Mouse (Mus musculus) G1E (cell line): ENCODE measurements around the gene Lamc1. TPM values are rescaled to one million over a fixed set of nuclear protein-coding genes. Genes with fewer than 3 reads are reported as not detected.

Experiments used
- ATAC-seq: 2 replicates; pipeline ENCODE4 v1.8.0; 2016; ENCODE audit warnings: mild to moderate bottlenecking; ENCODE audit not compliant: insufficient number of reproducible peaks, poor library complexity, low FRiP score, severe bottlenecking; ENCODE audit errors: extremely low read depth
- DNase-seq: peaks from one replicate; pipeline ENCODE4 v3.0.0; 2012; ENCODE audit warnings: low spot score
- H3K27me3 ChIP-seq: 2 replicates; pipeline ENCODE4 v1.6.1; 2012; ENCODE audit warnings: mild to moderate bottlenecking, low read length, inconsistent platforms; ENCODE audit not compliant: insufficient read depth
- H3K36me3 ChIP-seq: replicated peaks from 2 replicates; pipeline ENCODE3; 2012; ENCODE audit warnings: mild to moderate bottlenecking, inconsistent platforms
- H3K4me1 ChIP-seq: 2 replicates; pipeline ENCODE4 v1.6.1; 2012; ENCODE audit warnings: low read depth, low read length, inconsistent platforms, mixed read lengths; ENCODE audit not compliant: insufficient read depth
- H3K4me3 ChIP-seq: 2 replicates; pipeline ENCODE4 v1.5.1; 2012; ENCODE audit warnings: low read depth, mild to moderate bottlenecking, inconsistent platforms, low read length, moderate library complexity, mixed read lengths
- H3K9me3 ChIP-seq: replicated peaks from 2 replicates; pipeline ENCODE4 v1.6.1; 2012; ENCODE audit warnings: inconsistent platforms
- CTCF ChIP-seq: IDR thresholded peaks from 2 replicates; pipeline ENCODE4 v1.5.1; 2012; ENCODE audit warnings: low read depth, low read length, inconsistent platforms, mixed read lengths
- GATA1 ChIP-seq: IDR thresholded peaks from 2 replicates; pipeline ENCODE4 v1.6.1; 2012; ENCODE audit warnings: borderline replicate concordance, low read length, inconsistent platforms, mixed read lengths
- GATA2 ChIP-seq: IDR thresholded peaks from 2 replicates; pipeline ENCODE4 v1.6.1; 2012; ENCODE audit warnings: low read depth, low read length, inconsistent platforms, borderline replicate concordance
- POLR2AphosphoS5 ChIP-seq: IDR thresholded peaks from 2 replicates; pipeline ENCODE4 v1.6.1; 2012; ENCODE audit warnings: low read depth, low read length, inconsistent platforms; ENCODE audit not compliant: insufficient replicate concordance
- TAL1 ChIP-seq: conservative IDR thresholded peaks from 2 replicates; pipeline ENCODE4 v1.6.1; 2012; ENCODE audit warnings: low read depth, low read length, inconsistent platforms, mixed read lengths
- polyA plus RNA-seq: library from polyadenylated mRNA; stranded (reverse); fragments of >175 nt; gene quantifications from 2 replicates; pipeline ENCODE4 v1.2.3, GENCODE M21; 2012
- total RNA-seq, 2 experiments: library from RNA; stranded (forward) in 1 of 2; stranded (reverse) in 1 of 2; fragments of 200-1000 nt in 1 of 2; fragments of >200 nt in 1 of 2; fragmentation: Nextera tagmentation in 1 of 2; gene quantifications; 2 replicates each; pipeline ENCODE4 v1.2.3; 2014 to 2017

Lamc1 gene
- total and polyA plus RNA-seq, 3 experiments: 19.0 to 81.0 (median 26.1) TPM

DNA sequence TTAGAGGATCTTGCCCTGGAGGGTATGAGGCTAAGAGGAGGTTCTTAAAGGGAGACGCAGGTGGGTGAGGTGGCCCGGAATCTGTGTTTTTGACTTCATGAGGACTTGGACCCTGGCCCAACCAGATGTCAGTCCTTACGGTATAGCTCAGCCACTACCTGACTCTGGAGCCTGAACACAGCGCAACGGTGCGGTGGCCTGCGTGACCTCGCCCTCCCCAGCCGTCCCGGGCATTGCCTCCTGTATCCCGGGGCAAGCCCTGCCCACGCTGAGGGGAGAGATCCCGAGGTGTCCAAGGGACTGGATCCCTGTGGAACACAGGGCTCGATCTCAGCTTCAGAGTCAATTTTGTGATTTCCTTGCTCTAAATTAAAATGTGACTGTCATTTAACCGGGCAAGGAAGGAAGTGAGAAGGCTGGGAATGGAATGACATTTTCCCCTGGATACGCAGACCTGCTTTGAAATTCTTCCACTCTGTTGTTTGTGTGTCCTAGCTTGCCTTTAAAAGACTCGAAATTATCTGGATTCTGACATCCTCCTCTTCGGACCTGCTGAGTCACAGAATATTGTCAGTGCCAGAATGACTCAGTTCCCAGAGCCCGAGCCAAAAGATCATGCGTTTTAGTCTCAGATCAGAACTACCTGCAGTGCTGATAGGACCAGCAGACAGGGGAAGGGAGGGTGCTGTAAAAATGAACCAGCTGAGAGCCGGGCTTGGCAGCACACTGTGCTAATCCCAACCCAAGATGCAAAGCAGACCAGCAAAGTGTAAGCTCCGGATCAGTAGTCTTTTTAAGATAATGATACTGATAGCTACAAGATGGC, 923 bp upstream of the Lamc1 start:
- Histone ChIP-seq H3K36me3 (peaks cover 16% of the 10 kb centered on the region), H3K9me3 (no peaks in the 10 kb centered on the region), H3K4me1 (peaks cover 38% of the 10 kb centered on the region), H3K27me3 (peaks cover 11% of the 10 kb centered on the region), H3K4me3 (peak overlapping the region; percentile 94)
- no peak for TF ChIP-seq GATA2
- TF ChIP-seq CTCF: no peak
- TF ChIP-seq TAL1: no peak
- no peak for TF ChIP-seq POLR2AphosphoS5
- no peak for TF ChIP-seq GATA1
- DNase-seq (peak; percentile 47), ATAC-seq (0 out of 2 replicates have a peak, but pooled peaks have one; percentile 30)

DNA sequence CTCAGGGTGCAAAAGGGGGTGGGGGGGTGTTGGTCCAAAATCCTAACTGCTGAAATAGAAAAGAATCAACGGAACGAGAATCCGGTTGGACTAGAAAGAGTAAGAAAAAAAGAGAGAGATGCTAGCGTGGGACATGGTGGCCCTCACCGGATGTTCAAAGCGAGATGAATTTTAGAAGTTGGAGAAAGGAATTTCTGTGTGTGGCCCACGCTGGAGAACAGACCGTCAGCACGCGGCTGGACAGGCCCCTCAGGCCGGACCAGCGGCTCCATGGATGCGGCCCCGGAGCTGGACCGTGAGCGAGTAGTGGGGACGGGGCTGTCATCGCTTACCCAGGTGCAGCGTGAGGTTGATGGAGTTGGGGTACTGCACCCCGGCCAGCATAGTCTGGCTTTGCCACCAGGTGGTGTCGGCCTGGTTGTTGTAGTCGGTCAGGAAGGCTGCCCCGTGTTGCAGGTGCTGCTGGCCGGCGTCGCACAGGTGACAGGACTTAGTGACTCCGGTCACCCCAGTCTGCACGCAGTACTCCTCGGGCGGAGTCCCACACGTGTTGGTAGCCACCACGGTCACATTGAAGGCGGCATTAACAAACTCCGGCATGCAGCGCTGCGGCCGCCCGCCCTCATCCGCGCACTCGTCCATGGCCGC, 666 bp downstream of the Lamc1 start:
- DNase-seq: peak; percentile 54
- H3K27me3 ChIP-seq: peaks cover 8% of the 10 kb centered on the region; the same call in 1 of the 2 replicates
- peaks cover 28% of the 10 kb centered on the region for H3K36me3 ChIP-seq
- H3K4me3 ChIP-seq: peak overlapping the region; percentile 94
- ATAC-seq: peak; percentile 6; the same call in 1 of the 2 replicates
- peaks cover 38% of the 10 kb centered on the region for H3K4me1 ChIP-seq
- no peak for TF ChIP-seq CTCF
- no peak for TF ChIP-seq GATA1
- no peak for TF ChIP-seq POLR2AphosphoS5
- TF ChIP-seq TAL1: no peak
- TF ChIP-seq GATA2: no peak
- H3K9me3 ChIP-seq: no peaks in the 10 kb centered on the region

DNA sequence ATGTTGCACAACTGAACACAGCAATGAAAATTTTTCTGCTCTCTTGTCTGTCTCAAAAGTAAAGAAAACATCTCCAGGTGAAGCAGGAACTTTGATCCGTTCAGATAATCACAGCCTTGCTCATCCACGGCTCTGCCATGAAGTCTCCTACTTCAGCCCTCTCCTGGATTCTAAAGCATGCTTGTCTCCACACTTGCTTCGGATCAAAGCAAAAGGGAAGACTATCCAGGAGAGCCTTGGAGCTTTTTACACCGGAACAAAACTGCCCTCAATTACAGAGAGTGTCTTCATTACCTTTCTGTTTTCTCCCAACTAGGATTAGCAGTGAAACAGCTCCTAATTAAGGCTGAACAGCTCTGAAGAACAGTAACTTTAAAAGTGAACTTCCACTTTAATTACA, 1.4 kb downstream of the Lamc1 start:
- no peak for TF ChIP-seq GATA2
- no peak for TF ChIP-seq POLR2AphosphoS5
- no peak for TF ChIP-seq TAL1
- TF ChIP-seq GATA1: no peak
- no peak for TF ChIP-seq CTCF
- H3K27me3 ChIP-seq: 0 out of 2 replicates have a peak, but pooled peaks cover 8% of the 10 kb centered on the region
- H3K36me3 ChIP-seq: peaks cover 34% of the 10 kb centered on the region
- no peak for DNase-seq
- peak overlapping the region; percentile 94 for H3K4me3 ChIP-seq
- no peaks in the 10 kb centered on the region for H3K9me3 ChIP-seq
- peaks cover 41% of the 10 kb centered on the region for H3K4me1 ChIP-seq
- no peak for ATAC-seq

DNA sequence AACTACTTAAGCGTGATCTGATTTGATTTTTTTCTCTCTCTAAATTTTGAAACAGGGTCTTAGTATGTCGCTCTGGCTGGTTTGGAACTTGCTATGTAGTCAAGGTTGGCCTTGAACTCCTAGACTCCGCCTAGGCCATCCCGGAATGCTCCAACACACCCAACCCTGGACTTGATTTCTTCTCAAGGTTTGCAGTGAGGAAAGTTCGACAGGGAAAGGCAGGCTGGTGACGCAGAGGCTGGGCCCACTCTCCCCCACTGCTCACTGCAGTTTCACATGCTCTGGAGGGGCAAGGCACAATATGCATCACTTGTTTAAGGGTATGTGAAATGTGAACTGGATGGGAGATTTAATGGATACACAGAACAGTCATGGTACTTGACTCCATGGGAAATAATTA, 3.3 kb downstream of the Lamc1 start:
- H3K4me3 ChIP-seq: no peak overlapping the region; the same call in 1 of the 2 replicates
- H3K4me1 ChIP-seq: peaks cover 46% of the 10 kb centered on the region
- H3K27me3 ChIP-seq: no peaks in the 10 kb centered on the region
- TF ChIP-seq POLR2AphosphoS5: no peak
- TF ChIP-seq GATA1: no peak
- no peak for TF ChIP-seq TAL1
- TF ChIP-seq CTCF: no peak
- no peak for TF ChIP-seq GATA2
- DNase-seq: no peak
- H3K9me3 ChIP-seq: no peaks in the 10 kb centered on the region
- peaks cover 51% of the 10 kb centered on the region for H3K36me3 ChIP-seq
- ATAC-seq: no peak

DNA sequence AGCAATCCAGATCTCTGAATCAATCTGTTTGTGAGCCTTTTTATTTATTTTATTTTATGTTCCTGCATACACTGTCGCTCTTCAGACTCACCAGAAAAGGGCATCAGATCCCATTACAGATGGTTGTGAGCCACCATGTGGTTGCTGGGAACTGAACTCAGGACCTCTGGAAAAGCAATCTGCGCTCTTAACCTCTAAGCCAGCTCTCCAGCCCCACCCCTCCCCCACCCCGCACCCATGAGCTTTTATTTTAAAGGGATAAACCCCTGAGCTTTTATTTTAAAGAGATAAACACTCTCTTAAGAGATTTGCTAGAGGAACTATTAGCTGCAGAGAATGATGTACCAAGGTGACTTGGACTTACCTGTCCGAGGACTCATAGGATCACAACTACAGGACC, 5.5 kb downstream of the Lamc1 start:
- H3K4me3 ChIP-seq: no peak overlapping the region
- DNase-seq (no peak), ATAC-seq (no peak)
- H3K9me3 ChIP-seq: no peaks in the 10 kb centered on the region
- peaks cover 50% of the 10 kb centered on the region for H3K4me1 ChIP-seq
- TF ChIP-seq CTCF (no peak), GATA2 (no peak), TAL1 (no peak), GATA1 (no peak), POLR2AphosphoS5 (no peak)
- no peaks in the 10 kb centered on the region for H3K27me3 ChIP-seq
- peaks cover 66% of the 10 kb centered on the region for H3K36me3 ChIP-seq

DNA sequence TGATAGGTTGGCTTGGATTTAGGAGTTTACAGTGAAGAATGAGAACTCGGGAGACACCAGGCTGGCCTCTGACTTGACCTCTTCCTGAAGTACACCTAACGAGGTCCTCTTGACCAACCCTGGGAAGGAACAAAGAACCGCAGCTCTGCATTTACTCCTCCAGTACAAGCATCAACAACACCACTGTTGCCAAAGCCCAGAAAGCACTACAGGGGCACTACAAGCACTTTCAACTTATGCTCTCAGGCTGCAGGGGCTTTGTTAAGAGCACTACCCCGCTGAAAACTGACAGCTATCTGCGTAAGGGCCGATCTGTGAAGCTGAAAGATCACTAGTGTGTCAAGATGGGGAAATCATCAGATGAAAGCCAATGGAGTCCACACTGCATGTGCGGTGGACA, 6.4 kb downstream of the Lamc1 start:
- Histone ChIP-seq H3K9me3 (no peaks in the 10 kb centered on the region), H3K4me3 (no peak overlapping the region), H3K27me3 (no peaks in the 10 kb centered on the region), H3K36me3 (peaks cover 72% of the 10 kb centered on the region), H3K4me1 (peaks cover 51% of the 10 kb centered on the region)
- TF ChIP-seq GATA2 (no peak), GATA1 (no peak), TAL1 (no peak), POLR2AphosphoS5 (no peak), CTCF (no peak)
- DNase-seq: no peak
- no peak for ATAC-seq
